Mouse (Mus musculus) bone marrow macrophage, adult 2 months (primary cell): ENCODE measurements around the gene Abca17.

Source experiments
- CTCF ChIP-seq: IDR thresholded peaks from 2 replicates; pipeline ENCODE4 v1.5.1; 2012; ENCODE audit warnings: low read depth, mild to moderate bottlenecking, low read length, moderate library complexity
- POLR2A ChIP-seq: IDR thresholded peaks from 2 replicates; pipeline ENCODE4 v1.6.1; 2012; ENCODE audit warnings: mild to moderate bottlenecking, low read depth, low read length, borderline replicate concordance

DNA sequence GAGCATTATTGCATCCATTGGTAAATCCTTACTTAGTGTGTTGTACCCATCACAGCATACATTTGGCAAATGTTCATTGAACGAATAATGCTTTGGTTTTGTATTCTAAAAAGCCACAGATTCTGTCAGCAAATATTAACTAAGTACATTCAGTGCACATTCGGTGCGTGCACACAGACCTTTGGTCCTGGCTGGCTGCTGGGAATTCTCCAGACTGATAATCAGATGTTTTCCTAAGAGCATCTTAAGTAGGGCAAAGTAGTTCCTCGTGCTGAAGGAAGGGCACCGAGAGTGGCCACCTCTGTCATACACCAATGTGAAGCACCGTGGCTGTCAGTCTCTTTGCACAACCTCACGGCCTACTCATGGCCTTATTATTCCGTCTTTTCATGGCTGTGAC lies 8.1 kb upstream of the Abca17 start:
- TF ChIP-seq CTCF (no peak), POLR2A (no peak)
